Mouse (Mus musculus): ENCODE measurements at regions not wholly inside any gene's neighbourhood (a gene's known extent, or its start where the extent isn't known, plus 50 kb on each side); places are given as distances from the start of the nearest gene placed in this dataset.

DNA sequence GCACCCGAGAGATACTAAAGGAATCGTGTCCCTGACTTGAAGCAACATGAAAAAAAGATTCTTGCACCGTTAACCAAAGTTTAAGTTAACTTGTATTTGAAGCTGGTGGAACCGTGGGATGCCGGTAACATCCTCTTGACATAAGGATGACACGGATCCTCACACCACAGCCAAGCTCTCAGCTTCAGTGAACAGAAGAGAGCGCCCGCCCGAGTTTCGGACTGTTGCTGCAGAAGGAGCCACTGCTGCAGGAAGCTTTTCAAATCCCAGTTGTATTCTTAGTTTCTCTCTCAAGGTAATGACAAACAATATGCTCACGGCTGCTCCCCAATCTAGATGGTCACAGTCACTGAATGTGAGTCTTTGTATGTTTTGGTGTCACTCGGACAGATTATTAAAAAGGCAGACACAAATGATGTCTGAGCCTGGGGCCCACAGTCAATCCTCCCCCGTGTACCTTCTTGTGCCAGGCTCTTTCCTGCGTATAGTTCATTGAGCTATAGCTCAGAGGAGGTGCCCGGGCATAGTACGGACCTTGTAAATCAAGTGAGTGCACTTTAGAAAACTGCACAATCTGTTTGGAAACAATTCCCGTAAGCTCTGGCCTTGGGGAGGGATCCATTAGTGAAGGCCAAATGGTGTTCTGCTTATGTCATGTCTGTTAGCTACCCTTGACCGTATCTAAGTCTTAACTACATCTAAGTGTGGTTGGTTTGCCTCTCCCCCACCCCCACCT is 99.3 kb upstream of the Ankrd55 start:
- ATAC-seq (replicated peaks; ENCODE audit: low FRiP score, poor library complexity, severe bottlenecking), result no peak

DNA sequence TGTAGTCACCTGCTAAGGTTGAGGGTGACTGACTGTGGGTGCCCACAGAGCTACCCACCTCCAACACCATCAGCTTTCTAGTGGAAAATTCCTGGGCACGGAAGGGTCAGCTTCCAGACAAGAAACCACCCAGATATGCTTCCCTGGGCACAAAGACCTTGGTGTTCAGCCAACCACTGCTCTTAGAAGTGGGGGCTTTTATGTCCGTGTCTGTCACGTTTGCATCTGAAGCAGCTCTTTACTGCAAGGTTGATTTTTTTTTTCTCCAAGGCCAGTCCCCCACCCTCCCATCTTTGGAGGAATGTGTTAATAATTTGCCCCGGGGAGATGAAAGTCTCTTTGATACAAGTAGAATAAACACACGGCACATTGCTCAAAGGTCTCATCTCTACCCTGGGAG is 98.6 kb upstream of the Ankrd55 start:
- no peak for ATAC-seq (replicated peaks; ENCODE audit: low FRiP score, poor library complexity, severe bottlenecking)

GRCm38 (mm10) chr13:112192192-112192905 is 95.9 kb upstream of the Ankrd55 start:
- ATAC-seq (replicated peaks; ENCODE audit: low FRiP score, poor library complexity, severe bottlenecking), result no peak

- no peak for ATAC-seq (replicated peaks; ENCODE audit: low FRiP score, poor library complexity, severe bottlenecking)
Observed at GRCm38 (mm10) chr13:112193676-112194075, 94.6 kb upstream of the Ankrd55 start.

DNA sequence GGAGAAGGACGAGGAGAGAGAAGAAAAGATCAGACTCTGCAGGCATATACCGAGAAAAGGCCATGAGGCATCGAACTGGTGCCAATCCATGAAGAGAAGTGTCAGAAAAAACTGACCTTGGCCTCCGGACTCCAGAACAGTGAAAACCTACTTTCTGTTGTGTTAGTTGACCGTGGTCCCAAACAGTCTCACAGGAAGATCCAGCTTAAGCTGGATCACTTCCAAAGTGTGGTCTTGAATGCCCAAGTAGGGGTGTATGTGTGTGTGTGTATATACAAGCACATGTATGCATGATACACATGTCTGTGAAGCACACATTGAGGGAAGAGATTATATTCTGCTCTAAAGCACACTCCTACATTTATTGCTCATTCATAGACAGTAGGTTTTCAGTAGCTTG is 93.3 kb upstream of the Ankrd55 start:
- ATAC-seq (replicated peaks; ENCODE audit: low FRiP score, poor library complexity, severe bottlenecking), result no peak

DNA sequence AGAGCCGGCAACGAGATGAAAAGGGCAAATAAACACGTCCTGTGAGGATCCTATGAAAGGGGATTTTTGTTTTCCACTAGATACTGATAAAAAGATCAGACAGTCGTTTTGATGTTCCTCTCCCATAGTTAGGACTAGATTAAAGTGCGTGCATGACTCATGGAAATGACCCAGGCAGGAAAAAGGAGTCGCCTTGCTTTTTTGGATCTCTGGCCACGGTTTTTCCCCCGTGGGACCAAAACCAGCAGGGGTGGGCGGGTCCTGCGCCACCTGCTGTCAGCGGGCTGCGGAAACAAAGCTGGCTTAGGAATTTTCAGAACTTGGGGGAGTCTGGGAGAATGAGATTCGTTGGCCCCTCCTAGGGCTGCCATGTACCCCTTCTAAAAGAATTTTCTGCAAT is 91.5 kb upstream of the Ankrd55 start:
- ATAC-seq (replicated peaks; ENCODE audit: low FRiP score, poor library complexity, severe bottlenecking), result no peak

DNA sequence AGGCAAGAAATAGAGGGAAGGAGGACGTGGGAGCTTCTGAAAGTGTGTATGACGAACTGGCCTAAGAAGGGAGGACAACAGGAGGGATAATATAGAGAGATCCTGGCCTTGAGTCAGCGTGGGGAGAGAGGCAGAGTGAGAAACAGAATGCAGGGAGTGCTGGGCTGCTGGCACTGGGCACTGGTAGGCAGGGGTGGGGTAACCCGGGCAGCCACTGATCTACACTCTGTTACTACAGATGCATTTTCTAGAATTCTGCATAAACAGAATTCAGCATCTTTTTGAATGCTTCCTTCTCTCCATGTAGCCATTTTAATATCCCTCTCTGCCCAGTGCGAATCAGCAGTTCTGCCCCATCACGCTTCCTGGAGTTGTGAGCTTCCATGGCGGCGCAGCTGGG is 84.5 kb upstream of the Ankrd55 start:
- no peak for ATAC-seq (replicated peaks; ENCODE audit: low FRiP score, poor library complexity, severe bottlenecking)

DNA sequence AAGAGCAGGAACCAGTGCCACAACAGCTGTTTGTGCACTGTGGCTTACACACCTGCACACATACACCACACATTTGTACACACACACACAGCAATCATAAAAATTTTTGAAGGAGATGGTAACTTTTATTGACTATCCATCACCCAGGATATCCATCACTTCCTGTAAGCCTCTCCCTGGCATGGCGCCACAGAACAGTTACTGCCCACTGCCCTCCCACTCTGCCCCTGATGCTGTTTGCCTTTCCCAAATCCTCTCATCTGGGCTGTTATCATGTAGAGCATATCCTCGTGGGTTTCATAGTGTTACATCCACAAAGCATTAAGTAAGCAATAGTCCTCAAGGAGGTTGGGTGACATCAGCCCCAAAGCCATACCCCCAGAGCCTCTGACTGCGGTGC is 84.0 kb upstream of the Ankrd55 start:
- ATAC-seq (replicated peaks; ENCODE audit: low FRiP score, poor library complexity, severe bottlenecking), result no peak

GRCm38 (mm10) chr13:112204813-112205212 is 83.4 kb upstream of the Ankrd55 start:
- no peak for ATAC-seq (replicated peaks; ENCODE audit: low FRiP score, poor library complexity, severe bottlenecking)

DNA sequence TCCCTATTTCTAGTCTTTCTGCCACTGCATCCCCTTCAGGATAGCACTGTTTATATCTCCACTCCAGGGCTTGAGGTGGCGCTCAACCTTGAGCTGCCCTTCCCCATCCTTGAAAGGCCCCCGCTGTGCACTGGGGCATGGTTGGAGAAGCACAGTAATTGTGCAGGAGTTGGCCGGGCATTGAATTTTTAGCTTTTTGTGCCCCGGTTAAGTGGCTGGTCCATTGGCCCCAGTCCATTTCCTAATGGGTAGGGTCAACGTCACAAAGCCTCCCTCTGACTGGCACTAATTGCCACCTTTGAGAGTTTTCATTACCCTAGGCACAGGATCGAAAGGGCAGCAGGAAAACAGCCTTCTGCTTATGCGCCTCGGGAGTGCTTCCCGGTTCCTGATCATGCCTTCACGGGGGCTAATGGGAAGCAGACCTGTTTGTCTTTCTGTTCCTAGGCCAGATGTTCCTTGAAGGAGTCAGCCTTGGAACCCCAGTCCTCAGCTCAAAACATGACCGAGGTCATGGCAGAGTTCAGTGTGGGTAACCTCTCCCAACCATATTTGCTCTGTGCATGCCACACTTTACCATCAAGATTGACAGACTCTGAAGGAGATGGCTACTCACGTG is 80.5 kb upstream of the Ankrd55 start:
- ATAC-seq (replicated peaks; ENCODE audit: low FRiP score, poor library complexity, severe bottlenecking), result no peak

- no peak for ATAC-seq (replicated peaks; ENCODE audit: low FRiP score, poor library complexity, severe bottlenecking)
Observed at GRCm38 (mm10) chr13:112211841-112212240, 76.4 kb upstream of the Ankrd55 start.

- no peak for ATAC-seq (replicated peaks; ENCODE audit: low FRiP score, poor library complexity, severe bottlenecking)
Observed at GRCm38 (mm10) chr13:112212391-112212790, 75.9 kb upstream of the Ankrd55 start.

DNA sequence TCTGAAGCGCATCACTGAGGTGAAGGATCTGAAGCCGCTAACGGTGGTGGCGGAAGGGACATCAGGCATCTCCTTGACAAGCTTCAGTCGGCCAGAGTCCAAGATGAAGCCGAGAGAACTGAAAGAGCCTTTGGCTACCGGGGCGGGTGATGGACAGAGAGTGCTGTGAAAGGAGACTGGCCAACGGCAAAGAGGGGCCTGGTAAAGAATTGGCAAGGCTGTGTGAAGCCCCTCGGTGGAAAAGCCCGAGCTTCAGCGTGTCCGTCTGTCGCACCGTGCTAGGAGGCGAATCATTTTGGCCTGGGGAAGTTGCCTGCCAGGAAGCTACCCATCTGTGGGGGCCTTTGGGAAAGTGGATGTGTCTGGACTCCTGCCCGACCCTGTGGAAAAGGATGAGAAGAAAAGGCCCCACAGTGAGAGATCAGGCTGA is 74.6 kb upstream of the Ankrd55 start:
- no peak for ATAC-seq (replicated peaks; ENCODE audit: low FRiP score, poor library complexity, severe bottlenecking)

- ATAC-seq (replicated peaks; ENCODE audit: low FRiP score, poor library complexity, severe bottlenecking), result no peak
Observed at GRCm38 (mm10) chr13:112216084-112216483, 72.2 kb upstream of the Ankrd55 start.

GRCm38 (mm10) chr13:112218389-112218788 is 69.9 kb upstream of the Ankrd55 start:
- ATAC-seq (replicated peaks; ENCODE audit: low FRiP score, poor library complexity, severe bottlenecking), result no peak

GRCm38 (mm10) chr13:112220184-112220583 is 68.1 kb upstream of the Ankrd55 start:
- ATAC-seq (replicated peaks; ENCODE audit: low FRiP score, poor library complexity, severe bottlenecking), result no peak

DNA sequence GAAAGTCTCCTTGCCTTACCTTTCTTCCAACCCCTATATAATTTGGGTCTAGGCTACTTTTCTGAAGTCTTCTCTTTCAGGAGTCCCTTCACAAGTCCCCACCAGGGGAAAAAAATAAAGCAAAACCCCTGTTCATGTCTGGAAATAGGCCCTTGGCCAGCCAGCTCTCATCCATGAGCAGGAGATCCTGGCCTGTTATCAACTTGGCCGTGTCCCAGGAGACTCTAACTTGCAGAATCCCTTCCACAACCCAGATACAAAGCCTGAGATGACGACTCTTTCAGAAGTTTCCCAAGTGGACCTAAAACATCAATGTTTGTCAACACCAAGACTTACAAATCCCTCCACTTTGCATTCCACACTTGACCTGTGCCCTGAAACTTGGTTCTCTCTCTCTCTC is 64.6 kb upstream of the Ankrd55 start:
- no peak for ATAC-seq (replicated peaks; ENCODE audit: low FRiP score, poor library complexity, severe bottlenecking)

GRCm38 (mm10) chr13:112227766-112228165 is 60.5 kb upstream of the Ankrd55 start:
- no peak for ATAC-seq (replicated peaks; ENCODE audit: low FRiP score, poor library complexity, severe bottlenecking)

DNA sequence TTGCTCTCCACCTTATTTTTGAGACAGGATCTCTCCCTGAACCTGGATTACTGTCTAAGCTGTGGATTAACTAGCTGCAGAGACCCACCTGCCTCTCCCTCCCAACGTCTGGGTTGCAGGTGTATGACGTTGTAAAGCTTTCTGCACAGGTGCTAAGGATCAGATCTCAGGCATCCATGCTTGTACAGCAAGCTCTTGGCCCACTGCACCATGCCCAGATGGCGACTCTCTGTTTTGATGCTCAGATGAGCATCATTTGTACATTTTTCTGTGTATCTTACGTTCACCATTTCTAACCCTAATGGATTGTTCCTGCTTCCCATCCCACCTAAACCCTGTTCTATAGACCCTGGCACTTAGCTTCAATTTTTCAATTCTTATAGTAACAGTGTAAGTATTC is 59.4 kb upstream of the Ankrd55 start:
- no peak for ATAC-seq (replicated peaks; ENCODE audit: low FRiP score, poor library complexity, severe bottlenecking)

- no peak for ATAC-seq (replicated peaks; ENCODE audit: low FRiP score, poor library complexity, severe bottlenecking)
Observed at GRCm38 (mm10) chr13:112230176-112230575, 58.1 kb upstream of the Ankrd55 start.

GRCm38 (mm10) chr13:112234695-112235094 is 53.6 kb upstream of the Ankrd55 start:
- no peak for ATAC-seq (replicated peaks; ENCODE audit: low FRiP score, poor library complexity, severe bottlenecking)
